Mouse (Mus musculus) left cerebral cortex, postnatal 10 days (tissue): Measurements from ENCODE around the gene Lingo4. TPM values are rescaled to one million over a fixed set of nuclear protein-coding genes. Genes with fewer than 3 reads are reported as not detected.

Experiments
- DNase-seq, 2 experiments: peaks; one replicate each; pipeline ENCODE4 v3.0.0; 2021 to 2022; ENCODE audit warnings: low spot score in 2 of 2, mixed read lengths in 1 of 2; ENCODE audit errors: extremely low spot score in 1 of 2
- intact Hi-C: fragments of 180-260 bp; cut with DNase I; formaldehyde crosslinking; loops from one replicate; pipeline ENCODE4 v1.15.1; 2025
- total RNA-seq, 2 experiments: library from RNA; stranded (reverse); gene quantifications; 2 replicates each; pipeline ENCODE4 v1.2.3; 2021

Lingo4 gene
- total RNA-seq = under 1 TPM; 0.67 to 0.94 TPM

DNA sequence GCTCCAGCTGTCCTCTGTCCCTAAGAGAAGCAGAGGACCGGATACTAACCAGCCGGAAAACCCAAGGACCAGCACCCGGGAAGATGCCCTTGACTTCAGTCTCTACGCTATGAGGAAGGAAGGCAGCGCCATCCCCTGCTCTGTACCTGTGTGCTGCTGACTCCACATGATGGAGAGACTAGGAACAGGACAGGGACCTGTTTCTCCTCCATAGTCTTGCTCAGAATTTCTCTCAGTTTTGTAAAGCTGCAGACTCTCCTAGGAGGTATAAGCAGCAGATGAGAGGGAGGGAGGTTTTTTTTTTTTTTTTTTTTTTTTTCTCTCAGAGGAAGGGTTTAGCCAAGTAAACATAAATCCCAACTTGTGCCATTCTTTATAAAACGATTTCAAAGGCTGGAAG is at the start of gene Lingo4:
Gene Lingo4 (plus strand): TSS at position 301 of the 400 bp plus-strand sequence.
- intact Hi-C loops = no loop called here
- DNase-seq = no peak

DNA sequence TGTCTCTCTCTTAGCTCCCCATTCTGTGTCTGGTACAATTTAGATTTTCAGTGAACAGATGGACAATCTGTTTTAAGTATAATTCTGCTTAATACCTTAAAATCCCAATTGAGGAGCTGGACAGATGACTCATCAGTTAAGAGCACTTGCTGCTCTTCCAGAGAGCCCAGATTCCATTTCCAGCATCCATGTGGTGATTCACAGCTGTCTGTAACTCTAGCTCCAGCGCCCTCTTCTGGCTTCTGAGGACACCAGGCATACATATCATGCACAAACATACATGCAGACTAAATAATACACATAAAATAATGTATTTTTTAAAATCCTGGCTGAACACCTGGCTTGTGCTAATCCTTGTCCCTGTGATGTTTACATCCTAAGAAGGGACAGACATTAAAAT is 37.5 kb upstream of the Lingo4 start:
- intact Hi-C loops = no loop called here
- DNase-seq = peak in 1 of 2 experiments; percentile 31

DNA sequence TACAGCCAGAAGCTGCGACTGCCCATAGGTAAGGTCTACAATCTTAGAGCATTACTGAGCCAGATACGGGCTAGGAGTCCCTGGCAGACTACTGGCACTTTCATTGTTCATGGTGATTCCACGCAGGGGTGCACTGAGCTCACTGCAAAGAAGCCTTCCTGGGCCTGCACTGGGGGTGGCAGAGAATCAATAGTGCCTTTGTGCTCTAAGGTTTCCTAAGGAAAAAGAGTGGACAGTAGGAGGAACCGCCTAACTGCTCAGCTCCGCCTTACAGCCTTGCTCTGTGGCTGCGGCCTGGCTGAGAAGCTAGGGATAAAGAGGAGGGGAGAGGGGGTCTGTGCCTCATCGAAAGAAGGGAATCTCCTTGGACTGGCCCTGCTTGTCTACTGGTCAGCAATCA is 36.2 kb upstream of the Lingo4 start, which contains the start of gene C2cd4d:
Gene C2cd4d (plus strand): TSS at position 301 of the 400 bp plus-strand sequence.
- intact Hi-C loops = no loop called here
- no peak for DNase-seq

DNA sequence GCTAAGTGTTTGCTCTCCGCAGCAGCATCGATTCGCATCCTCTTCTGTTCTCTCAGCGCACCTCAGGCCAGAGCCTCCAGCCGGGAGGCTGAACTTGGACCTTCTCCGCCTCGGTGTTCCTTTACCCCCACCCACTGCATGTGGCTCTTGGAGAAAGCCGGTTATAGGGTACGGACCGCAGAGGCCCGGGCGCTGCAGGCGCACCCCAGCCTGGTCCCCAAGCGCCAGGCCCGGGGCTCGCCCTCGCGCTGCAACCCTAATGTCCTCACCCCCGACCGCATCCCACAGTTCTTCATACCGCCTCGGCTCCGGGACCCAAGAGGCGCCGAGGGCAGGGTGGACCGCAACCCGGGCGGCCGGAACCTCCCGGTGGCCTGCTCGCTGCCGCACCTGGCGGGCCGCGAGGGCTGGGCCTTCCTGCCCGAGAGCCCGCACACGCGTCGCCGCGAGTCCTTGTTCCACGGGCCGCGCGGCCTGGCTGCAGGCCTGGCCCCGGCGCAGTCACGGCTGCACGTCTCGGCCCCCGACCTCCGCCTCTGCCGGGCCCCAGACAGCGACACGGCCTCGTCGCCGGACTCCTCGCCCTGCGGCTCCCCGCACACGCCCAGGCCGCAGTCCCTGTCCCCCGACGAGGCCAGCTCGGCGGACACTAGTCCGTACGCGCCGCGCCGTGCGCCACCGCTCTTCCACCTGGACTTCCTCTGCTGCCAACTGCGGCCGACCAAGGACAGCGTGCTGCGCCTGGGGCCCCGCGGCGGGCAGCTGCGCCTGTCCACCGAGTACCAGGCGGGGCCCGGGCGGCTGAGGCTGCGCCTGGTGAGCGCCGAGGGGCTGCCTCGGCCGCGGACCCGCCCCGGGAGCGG is 34.8 kb upstream of the Lingo4 start:
- DNase-seq = peak in 1 of 2 experiments; percentile 64
- intact Hi-C loops = no loop called here

DNA sequence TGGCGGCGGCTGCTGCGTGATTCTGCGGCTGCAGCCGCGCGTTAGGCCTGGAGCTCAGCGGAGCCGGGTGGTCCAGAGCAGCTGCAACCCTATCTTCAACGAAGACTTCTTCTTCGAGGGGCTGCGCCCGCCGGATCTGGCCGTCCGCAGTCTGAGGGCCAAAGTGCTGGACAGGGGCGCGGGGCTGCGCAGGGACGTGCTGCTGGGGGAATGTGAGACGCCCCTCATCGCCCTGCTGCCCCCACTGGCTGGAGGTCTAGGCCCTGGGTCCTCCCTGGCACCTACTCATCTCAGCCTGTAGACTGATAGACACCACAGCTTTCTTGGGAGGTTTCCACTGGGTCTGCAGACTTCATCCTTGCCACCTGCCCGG is 34.2 kb upstream of the Lingo4 start:
- peak in 1 of 2 experiments; percentile 49 for DNase-seq
- intact Hi-C loops = no loop called here

DNA sequence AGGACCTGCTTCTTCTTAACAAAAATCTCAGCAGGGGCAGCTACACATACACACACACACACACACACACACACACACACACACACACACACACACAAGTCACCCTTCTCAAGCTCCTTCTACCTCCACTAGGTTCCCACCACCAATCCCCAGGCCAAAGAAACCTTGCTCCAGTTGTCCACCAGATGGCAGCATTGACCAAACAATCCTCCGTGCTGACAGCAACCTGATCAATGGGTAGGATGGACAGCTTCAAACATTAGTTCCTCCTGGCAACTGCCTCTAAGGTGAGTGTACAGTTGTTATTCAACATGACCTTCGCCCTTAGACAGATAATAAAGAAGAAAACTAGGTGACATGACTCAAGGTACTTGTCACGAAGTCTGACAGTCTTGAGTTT is 31.6 kb upstream of the Lingo4 start:
- DNase-seq = peak; percentile 72 to 83
- intact Hi-C loops = loop anchor here (2.0 to 5.0 kb wide), 2 partner anchors 76 to 541 kb away; partner anchors contain the start of genes Mrpl9 and Oaz3

DNA sequence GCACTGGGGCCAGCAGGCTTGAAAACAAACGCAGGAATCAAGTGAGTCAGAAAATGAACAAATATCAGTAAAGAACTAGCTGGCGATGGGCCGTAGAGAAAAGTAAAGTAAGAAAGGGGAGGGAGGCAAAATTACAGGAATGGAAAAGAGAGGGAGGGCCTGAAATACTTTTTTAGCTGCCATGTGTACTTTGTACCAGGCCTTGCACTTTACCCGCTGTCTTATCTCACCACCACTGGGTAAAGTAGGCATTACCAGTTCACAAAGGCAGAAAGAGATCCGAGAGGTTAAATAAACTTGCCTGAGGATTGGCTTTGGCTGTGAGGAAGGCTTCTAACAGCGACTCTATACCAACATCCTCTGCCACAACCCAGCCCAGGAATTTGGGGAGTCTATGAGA is 30.8 kb upstream of the Lingo4 start:
- no peak for DNase-seq
- intact Hi-C loops = loop anchor here (2.0 to 5.0 kb wide), 2 partner anchors 75 to 540 kb away; partner anchors contain the start of genes Mrpl9 and Oaz3

DNA sequence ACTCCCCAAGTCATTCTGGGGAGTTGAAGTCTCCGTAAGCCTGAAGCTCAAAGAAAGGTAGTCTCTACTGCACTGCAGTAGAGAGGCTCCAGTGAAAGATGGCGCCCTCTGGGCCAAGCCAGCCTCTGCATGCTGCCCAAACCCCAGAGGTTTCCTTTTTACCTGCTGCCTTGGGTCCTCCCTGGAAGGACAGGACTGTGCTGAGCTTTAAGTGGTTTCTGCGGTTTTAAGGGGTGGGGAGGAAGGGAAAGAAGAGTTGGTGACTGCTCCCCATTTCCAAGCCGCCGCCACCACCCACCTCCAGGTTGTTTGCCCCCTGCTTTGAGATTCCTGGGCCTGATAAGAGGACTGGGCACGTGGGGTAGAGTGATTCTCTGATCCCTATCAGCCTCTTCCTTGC is 29.7 kb upstream of the Lingo4 start:
- DNase-seq = no peak
- intact Hi-C loops = loop anchor here (5.0 kb wide), 1 partner anchor 539 kb away; no protein-coding TSS in a partner anchor

DNA sequence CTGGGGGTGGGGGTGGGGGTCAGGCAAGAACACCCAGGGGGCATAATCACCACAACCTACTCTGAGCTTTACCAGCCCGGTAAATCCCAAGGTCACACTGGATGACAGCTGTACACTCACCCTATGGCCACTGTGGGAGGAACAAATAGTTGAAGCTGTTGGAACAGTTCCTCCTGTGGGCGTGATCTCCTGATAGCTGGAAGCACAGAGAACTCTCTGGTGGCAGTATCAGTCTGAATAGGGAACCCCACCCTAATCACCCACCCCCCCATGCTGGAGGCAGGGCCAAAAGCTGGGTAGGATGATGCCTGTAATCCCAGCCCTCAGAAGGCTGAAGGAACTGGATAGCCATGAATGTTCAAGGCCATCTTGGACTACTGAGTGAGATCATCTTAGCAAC is 28.6 kb upstream of the Lingo4 start:
- intact Hi-C loops = loop anchor here (5.0 kb wide), 2 partner anchors 43 to 538 kb away; partner anchors contain the start of gene Tdrkh
- no peak for DNase-seq

DNA sequence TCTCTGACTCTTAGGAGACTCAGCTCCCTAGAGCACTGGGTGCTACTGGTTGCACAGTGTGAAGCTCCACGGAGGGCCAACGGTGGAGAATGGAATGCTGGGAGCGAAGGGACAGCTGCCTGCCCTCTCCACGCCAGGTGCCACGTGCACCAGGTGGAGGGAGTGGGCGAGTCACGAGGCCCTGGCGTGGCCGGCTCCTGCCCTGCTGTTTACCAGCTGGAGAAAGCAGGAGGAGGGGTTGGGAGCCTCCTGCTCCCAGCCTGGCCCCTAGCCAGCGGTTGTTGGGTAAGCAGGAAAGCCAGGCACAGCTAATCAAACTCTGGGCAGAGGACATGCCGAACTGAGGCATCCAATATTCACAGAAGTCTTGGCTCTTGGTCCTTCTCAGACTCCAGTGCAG is 26.7 kb upstream of the Lingo4 start:
- intact Hi-C loops = loop anchor here (5.0 kb wide), 1 partner anchor 41 kb away; the partner anchor contains the start of gene Tdrkh
- DNase-seq = peak; percentile 24 to 79

DNA sequence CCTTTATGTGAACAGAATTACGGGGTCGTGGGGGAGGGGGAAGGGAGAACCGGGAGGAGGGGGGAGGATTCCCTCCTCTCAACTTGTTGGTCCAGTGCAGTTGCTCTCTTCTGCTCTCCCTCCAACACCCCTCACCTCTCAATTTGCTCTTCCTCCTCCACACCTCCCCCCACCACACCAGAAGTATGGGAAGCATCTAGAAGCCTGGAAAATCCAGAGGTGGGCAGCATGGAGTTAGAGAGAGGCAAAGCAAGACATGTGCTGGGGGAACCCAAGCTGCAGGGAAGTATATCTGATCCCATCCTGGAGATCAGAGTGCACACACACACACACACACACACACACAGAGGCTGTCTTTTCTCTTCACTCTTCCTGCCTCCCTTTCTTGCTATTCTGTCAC is 26.3 kb upstream of the Lingo4 start:
- intact Hi-C loops = loop anchor here (5.0 kb wide), 1 partner anchor 40 kb away; the partner anchor contains the start of gene Tdrkh
- DNase-seq = no peak

DNA sequence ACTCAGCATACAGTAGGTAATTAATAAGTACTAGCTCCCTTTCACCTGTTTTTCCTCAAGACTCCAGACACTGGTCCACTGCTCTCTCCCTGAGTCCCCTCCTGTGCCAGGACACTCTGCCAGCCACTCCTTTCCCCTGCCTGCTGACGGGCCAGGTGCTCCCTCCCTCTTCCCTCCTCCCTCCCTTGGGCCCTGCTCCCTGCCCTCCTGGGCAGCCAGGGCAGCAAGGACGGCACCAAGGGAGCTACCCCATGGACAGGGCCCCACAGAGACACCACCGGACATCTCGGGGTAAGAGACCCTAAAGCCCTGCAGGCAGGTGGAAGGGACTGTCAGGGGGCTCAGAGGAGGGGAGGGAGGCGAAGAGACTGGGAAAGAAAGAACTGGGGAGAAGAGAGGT is 25.7 kb upstream of the Lingo4 start, which contains the start of gene Rorc:
Gene Rorc (plus strand): TSS at position 154 of the 400 bp plus-strand sequence.
- DNase-seq = no peak
- intact Hi-C loops = loop anchor here (5.0 kb wide), 1 partner anchor 40 kb away; the partner anchor contains the start of gene Tdrkh

DNA sequence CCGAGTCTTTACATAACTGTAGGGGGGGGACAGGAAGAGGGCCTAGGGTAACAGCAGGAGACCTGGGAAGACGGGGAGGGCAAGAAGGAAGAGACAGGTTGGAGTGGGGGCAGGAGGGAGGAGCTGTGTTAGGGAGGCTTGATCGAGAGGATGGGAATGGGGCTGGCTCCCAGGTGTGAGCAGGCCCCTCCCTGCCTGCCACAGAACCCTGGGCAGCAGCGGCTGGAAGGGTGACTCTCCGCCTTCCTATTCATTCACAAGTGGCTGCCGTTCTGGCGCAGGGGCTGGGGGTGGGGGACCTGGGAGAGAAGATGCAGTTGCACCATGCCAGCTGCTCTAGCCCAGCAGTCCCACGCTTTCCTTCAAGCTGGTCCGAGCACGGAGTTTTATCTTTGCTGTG is 25.2 kb upstream of the Lingo4 start:
- intact Hi-C loops = loop anchor here (5.0 kb wide), 1 partner anchor 39 kb away; the partner anchor contains the start of gene Tdrkh
- no peak for DNase-seq

DNA sequence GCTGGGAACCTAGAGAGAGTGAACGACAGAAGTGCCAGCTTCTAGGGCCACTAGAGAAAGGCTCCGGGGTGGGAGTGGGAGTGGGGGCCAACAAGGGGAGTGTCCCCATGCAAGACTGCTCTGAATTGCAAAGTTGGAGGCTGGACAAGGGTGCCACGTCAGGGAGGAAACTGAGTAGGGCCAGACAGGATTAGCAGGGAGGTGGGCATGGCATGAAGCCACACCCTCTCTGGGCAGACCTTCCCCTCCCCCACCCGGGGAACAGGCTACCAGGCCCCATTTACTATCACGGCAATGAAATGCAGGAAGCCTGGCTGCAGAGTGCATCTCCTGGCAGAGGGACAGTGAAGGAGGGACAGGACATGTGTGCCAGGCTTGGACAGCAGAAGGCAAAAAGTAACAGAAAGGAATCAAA is 24.7 kb upstream of the Lingo4 start:
- intact Hi-C loops = loop anchor here (5.0 kb wide), 1 partner anchor 39 kb away; the partner anchor contains the start of gene Tdrkh
- DNase-seq = peak in 1 of 2 experiments; percentile 54

DNA sequence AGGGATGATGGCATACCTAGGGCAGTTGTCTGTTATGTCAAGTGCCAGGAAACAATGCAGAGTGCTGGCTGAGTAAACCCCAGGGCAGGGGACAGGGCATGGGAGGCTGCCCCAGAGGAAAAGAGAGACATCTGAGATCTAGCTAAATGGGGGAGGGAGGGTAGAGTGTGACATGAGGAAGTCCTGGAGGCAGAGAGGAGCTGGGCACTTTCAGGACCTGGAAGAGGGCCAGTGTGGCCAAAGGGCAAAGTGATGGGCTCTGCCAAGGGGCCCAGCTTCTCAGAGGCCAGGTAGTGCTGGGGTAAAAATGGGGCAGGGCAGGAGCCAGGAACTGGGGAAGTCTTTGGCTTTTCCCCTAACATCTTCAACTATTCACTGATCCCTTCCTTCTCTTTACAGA is 23.7 kb upstream of the Lingo4 start:
- intact Hi-C loops = loop anchor here (5.0 kb wide), 1 partner anchor 38 kb away; the partner anchor contains the start of gene Tdrkh
- no peak for DNase-seq

DNA sequence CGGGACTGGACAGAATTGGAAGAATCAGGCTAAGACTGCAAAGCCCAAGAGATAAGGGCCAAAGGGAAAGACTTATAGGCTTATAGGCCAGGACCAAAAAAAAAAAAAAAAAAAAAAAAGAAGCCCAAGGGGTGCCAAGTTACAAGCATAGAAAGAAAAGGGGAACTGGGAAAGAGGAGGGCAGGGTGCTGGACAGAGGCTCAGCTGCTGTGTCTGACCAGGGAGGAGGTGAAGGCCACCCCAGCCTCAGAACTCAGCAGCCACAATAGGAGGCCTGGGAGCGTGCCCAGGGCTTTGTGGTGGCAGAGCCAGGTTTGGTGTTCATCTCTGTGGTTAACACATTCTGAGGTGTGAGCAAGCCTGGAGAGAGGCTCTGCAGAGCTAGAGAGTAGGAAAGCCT is 23.2 kb upstream of the Lingo4 start:
- DNase-seq = no peak
- intact Hi-C loops = no loop called here

DNA sequence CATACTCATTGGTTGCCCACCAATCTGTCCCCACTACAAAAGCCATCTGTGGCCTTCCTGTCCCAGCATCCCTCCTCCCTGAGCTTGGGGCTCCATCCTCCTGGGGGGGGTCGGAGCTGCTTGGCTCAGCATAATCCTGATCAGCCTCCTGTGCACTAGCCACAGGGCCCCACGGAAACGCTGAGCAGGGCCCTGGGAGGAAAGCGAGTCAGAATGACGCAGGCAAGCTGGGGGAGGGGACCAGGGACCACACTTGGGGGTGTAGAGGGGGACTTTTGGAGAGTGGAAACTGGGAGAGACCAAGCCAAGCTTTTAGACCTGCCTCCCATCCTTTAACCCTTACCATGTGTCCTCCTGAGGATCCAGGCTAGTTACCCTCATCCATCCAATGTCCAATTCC is 22.5 kb upstream of the Lingo4 start:
- DNase-seq = no peak
- intact Hi-C loops = no loop called here

DNA sequence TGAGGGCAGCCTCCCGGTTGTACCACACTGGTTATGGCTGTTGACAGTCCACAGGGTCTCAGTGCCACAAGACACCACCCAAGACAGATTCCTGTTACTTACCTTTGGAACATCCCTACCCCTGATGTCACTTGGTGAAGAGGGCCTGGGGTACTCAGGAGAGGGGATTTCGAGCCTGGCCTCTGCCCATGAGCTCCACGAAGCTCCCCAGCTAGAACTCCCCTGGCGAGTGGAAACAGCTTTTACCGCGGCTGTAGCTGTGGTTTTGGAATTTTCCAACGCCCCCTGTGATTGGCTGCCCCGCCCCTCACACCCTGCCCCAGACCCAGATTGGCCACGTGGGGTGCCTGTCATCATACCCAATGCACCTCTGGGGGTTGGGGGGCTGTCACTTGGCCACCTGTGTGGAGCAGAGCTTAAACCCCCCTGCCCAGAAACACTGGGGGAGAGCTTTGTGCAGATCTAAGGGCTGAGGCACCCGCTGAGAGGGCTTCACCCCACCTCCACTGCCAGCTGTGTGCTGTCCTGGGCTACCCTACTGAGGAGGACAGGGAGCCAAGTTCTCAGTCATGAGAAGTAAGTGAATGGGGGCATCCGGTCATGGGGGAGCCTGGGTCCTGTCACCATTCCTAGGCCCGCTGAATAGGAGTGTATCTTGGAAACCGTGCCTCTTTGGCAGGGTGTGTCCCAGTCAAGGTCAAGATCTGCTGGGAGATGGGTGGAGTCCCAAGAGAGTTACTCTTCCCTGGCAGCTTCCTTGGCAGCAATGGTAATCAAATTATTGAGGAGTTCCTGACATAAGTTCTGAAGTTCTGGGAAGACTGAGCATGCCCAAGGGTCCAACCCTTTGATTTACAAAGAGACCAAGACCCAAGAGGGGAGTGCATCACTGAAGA is 21.0 kb upstream of the Lingo4 start:
- intact Hi-C loops = no loop called here
- no peak for DNase-seq
